Mouse (Mus musculus) liver, postnatal 0 days (tissue): ENCODE measurements around the gene Tfcp2.
"Not testable (repeated sequence)": the region's sequence is repeated elsewhere in the genome, so short reads cannot be mapped to it uniquely, and the experiment has no call there.

Source experiments
- CTCF ChIP-seq: sonication (generic); IDR thresholded peaks from 2 replicates; pipeline ENCODE4 v1.5.1; 2016; ENCODE audit warnings: antibody characterized with exemption, low read depth
- EP300 ChIP-seq: IDR thresholded peaks from 2 replicates; pipeline ENCODE4 v1.6.1; 2016; ENCODE audit warnings: antibody characterized with exemption, low read depth, mild to moderate bottlenecking

DNA sequence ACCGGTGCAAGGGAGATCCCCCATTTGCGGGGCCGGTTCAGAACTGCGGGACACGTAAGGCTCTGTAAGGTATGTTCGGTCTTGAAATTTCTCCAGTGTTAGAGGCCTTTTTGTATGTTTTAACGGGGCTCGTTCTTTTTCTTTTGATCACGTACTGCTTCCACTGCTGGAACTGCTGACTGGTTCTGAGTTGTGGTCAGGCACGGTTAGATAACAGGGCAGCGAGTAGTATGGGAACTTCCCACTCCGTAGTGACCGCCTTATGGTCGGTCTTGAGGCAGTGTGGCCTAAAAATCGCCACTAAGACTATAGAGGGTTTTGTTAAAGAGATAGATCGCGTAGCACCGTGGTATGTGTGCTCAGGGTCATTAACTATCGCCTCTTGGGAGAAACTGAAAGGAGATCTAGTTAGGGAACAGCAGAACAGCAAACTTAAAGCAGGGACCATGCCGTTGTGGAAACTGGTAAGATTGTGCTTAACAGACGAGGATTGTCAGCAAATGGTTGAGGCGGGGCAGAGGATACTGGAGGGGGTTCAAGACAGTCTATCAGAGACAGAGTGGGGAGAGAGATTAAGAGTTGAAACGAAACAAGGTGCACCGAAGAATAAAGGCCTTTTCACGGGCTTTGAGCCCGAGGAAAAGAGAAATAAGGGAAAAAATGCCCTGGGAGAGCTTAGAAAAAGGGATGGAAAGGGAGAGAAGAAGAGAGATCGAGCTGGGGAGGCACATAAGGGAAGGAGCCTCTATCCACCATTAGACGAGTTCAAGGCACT, 8.7 kb downstream of the Tfcp2 start:
- not testable (repeated sequence) for TF ChIP-seq EP300, CTCF
